Mouse (Mus musculus) heart, embryonic 14.5 days (tissue): ENCODE measurements around the gene Dnajb7. TPM values are rescaled to one million over a fixed set of nuclear protein-coding genes. Genes with fewer than 3 reads are reported as not detected.
A peak's percentile ranks its signal among the peaks of the same experiment; 100 is the strongest.

Experiments
- ATAC-seq: fragments of 200-750 bp; cut with Nextera tagmentation; 2 replicates; pipeline ENCODE4 v1.8.0; 2017; ENCODE audit warnings: low read depth, moderate TSS enrichment; ENCODE audit not compliant: insufficient number of reproducible peaks, insufficient read depth, low FRiP score
- H3K27ac ChIP-seq, 2 experiments: fragments of 200-500 bp in 1 of 2; fragments of 300-500 bp in 1 of 2; sonication (generic) in 1 of 2; replicated peaks in 1 of 2; 2 replicates each; pipeline ENCODE4 v1.5.1; 2012 to 2014; ENCODE audit warnings: low read depth in 2 of 2, low read length in 2 of 2, control low read depth in 1 of 2, mild to moderate bottlenecking in 1 of 2, mixed read lengths in 1 of 2; ENCODE audit not compliant: control insufficient read depth in 1 of 2, insufficient read depth in 1 of 2
- H3K27me3 ChIP-seq: fragments of 300-500 bp; sonication (generic); 2 replicates; pipeline ENCODE4 v1.6.1; 2014; ENCODE audit warnings: mild to moderate bottlenecking, low read length, control low read depth; ENCODE audit not compliant: control insufficient read depth, insufficient read depth
- H3K36me3 ChIP-seq: fragments of 300-500 bp; sonication (generic); 2 replicates; pipeline ENCODE4 v1.6.1; 2014; ENCODE audit warnings: mild to moderate bottlenecking, control low read depth, low read length, mixed read lengths; ENCODE audit not compliant: control insufficient read depth, insufficient read depth
- H3K4me1 ChIP-seq, 2 experiments: fragments of 200-500 bp in 1 of 2; fragments of 300-500 bp in 1 of 2; sonication (generic) in 1 of 2; 2 replicates each; pipeline ENCODE4 v1.6.1; 2012 to 2014; ENCODE audit warnings: low read length in 2 of 2, control low read depth in 1 of 2, mixed read lengths in 1 of 2; ENCODE audit not compliant: control insufficient read depth in 2 of 2, insufficient read depth in 2 of 2
- H3K4me2 ChIP-seq: fragments of 300-500 bp; sonication (generic); 2 replicates; pipeline ENCODE4 v1.6.1; 2014; ENCODE audit warnings: mild to moderate bottlenecking, low read length
- H3K4me3 ChIP-seq, 2 experiments: fragments of 200-500 bp in 1 of 2; fragments of 300-500 bp in 1 of 2; sonication (generic) in 1 of 2; 2 replicates each; pipeline ENCODE4 v1.5.1; 2012 to 2014; ENCODE audit warnings: low read length in 2 of 2, mild to moderate bottlenecking in 2 of 2, control low read depth in 1 of 2, low read depth in 1 of 2, moderate library complexity in 1 of 2; ENCODE audit not compliant: control insufficient read depth in 1 of 2, insufficient read depth in 1 of 2
- H3K9ac ChIP-seq: fragments of 300-500 bp; sonication (generic); 2 replicates; pipeline ENCODE4 v1.6.1; 2014; ENCODE audit warnings: mild to moderate bottlenecking, low read length
- H3K9me3 ChIP-seq: fragments of 300-500 bp; sonication (generic); 2 replicates; pipeline ENCODE4 v1.6.1; 2016; ENCODE audit warnings: low read length, control low read depth; ENCODE audit not compliant: control insufficient read depth
- WGBS: fragments of 180-500 bp; shearing (Covaris S2); extraction: QIAGEN DNeasy Blood & Tissue Kit; methylation state at CpG from one replicate; pipeline ENCODE4 v1.1.7; 2014; 5-methylcytosine and 5-hydroxymethylcytosine counted together
- polyA plus RNA-seq: library from polyadenylated mRNA; unstranded; fragments of >200 nt; fragmentation: Nextera tagmentation; extraction: Ambion mirVana; gene quantifications from 2 replicates; pipeline ENCODE4 v1.2.1, GENCODE M21; 2014

Dnajb7 gene
- polyA plus RNA-seq, 1 experiment from 2014 or later = 1.1 TPM

DNA sequence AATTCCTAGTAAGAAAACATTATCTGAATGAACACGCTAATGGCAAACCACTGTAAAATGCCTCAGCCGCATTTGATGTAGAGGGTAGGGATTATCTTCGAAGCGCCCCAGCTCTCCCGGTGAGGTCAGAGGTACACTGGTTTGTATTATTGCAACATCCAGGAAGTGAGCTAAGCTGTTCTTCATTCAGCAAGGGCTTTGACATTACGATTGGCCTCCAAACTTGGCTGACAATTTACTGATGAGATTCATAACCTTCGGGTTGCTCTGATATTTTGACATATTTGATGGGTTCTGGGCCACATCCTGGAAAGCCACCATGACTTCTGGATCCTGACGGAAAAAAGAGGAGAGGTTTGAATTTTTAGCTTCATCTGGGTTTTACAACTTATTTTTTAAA is 42.9 kb downstream of the Dnajb7 start:
- H3K4me1 ChIP-seq = peaks cover 0 to 10% of the 10 kb centered on the region in 2 experiments; a peak in 2 of 4 replicates
- no peaks in the 10 kb centered on the region for H3K27me3 ChIP-seq
- H3K27ac ChIP-seq = no peak overlapping the region
- WGBS = 85% methylated on average over 8 of the region's 8 CpGs
- peaks cover 76% of the 10 kb centered on the region for H3K36me3 ChIP-seq
- H3K9ac ChIP-seq = no peak overlapping the region
- ATAC-seq = no peak
- no peaks in the 10 kb centered on the region for H3K9me3 ChIP-seq
- no peak overlapping the region for H3K4me3 ChIP-seq
- H3K4me2 ChIP-seq = no peak overlapping the region

DNA sequence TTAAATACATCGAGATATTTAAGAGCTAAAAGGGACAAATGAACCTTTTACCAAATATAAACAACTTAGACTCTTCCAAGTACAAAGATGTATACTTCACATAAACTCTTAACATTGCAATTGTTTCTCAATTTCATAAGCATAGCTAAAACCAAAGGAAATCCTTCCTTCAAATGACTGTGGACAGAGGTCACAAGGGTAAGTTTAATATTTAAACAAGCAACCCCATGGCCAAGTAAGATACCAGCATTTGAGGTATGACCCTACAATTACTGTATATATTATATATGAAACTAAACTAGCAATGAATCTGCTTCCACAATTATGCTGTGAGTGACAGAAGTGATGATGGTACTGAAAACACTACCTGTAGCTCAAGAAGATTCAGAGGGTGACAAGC is 43.8 kb downstream of the Dnajb7 start:
- H3K9ac ChIP-seq = no peak overlapping the region
- no peak overlapping the region for H3K4me2 ChIP-seq
- no peak overlapping the region for H3K27ac ChIP-seq
- WGBS = 100% methylated on average over 1 of the region's 1 CpGs
- H3K9me3 ChIP-seq = no peaks in the 10 kb centered on the region
- H3K36me3 ChIP-seq = peaks cover 67% of the 10 kb centered on the region
- no peak for ATAC-seq
- H3K4me3 ChIP-seq = no peak overlapping the region
- no peaks in the 10 kb centered on the region for H3K27me3 ChIP-seq
- H3K4me1 ChIP-seq = peaks cover 0 to 19% of the 10 kb centered on the region in 2 experiments; a peak in 3 of 4 replicates

DNA sequence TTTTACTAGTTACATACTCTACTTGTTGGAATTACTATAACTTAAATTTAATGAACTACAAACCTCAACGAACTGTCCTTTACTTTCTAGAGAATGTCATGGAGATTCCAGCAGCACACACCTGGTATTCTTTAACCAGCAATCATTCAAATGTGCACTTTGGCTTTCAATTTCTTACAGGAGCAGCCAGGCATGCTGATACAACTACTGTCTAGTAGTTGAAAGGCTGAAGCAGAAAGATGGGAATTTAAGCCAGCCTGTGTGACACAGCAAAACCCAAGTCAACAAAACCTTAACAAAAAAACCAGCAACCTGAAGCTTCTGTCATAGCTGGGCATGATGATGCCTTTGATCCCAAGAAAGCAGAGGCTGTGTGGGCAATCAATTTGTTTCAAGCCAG is 45.6 kb downstream of the Dnajb7 start:
- Histone ChIP-seq H3K9me3 (no peaks in the 10 kb centered on the region), H3K4me2 (no peak overlapping the region), H3K4me3 (no peak overlapping the region), H3K36me3 (peaks cover 49% of the 10 kb centered on the region), H3K9ac (no peak overlapping the region), H3K27ac (no peak overlapping the region), H3K27me3 (no peaks in the 10 kb centered on the region), H3K4me1 (peaks cover 0 to 22% of the 10 kb centered on the region in 2 experiments; a peak in 3 of 4 replicates)
- WGBS = 88% methylated on average over 1 of the region's 1 CpGs
- no peak for ATAC-seq

DNA sequence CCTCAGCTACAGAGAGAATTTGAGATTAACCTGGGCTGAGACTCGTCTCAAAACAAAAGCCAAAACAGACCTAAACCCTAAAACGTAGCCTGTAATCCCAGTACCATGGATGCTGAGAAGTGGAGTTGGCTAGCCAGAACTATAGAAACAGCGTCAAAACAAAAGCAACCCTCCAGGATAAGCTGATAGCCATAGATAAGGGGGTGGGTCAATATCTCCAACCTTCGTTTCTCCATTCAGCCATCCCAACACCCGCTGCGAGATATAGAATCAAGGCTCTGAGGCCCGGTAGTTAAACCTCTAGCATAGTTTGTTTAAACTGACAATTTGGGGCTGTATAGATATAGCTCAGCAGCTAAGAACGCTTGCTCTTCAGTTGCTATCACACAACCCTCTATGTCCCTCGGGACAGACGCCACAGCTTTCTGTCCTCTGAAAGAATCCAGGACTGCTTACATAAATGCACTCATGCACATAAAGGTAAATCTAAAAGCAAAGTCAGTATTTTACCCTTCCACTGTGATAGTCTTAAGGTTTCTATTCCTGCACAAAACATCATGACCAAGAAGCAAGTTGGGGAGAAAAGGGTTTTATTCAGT is 46.6 kb downstream of the Dnajb7 start:
- Histone ChIP-seq H3K9ac (peak overlapping the region; percentile 52; the same call in 1 of the 2 replicates), H3K4me2 (peak overlapping the region; percentile 93), H3K4me1 (peaks cover 0 to 22% of the 10 kb centered on the region in 2 experiments; a peak in 3 of 4 replicates)

DNA sequence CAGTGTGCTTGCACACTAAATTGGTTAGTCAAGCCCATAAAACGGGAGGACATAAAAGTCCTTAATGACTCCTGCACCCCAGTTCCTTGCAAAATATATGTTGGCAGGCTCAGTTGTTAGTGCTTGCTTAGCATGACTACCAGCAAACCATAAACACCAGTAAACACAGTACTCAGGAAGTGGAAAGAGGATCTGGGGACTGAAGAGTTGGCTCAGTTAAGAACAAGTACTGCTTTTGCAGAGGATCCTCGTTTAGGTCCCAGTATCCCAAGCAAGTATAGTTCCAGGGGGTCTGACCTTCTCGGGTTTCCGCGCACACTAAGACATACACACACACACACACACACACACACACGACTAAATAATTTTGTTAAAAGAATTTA is 47.1 kb downstream of the Dnajb7 start:
- peak overlapping the region; percentile 52; the same call in 1 of the 2 replicates for H3K9ac ChIP-seq

More for the DNA sequence above, 46.6 kb downstream of the Dnajb7 start:
- H3K4me3 ChIP-seq = peak overlapping the region in 1 of 2 experiments; percentile 70; a peak in 1 of 4 replicates
- H3K27me3 ChIP-seq = no peaks in the 10 kb centered on the region
- 21% methylated on average over 10 of the region's 10 CpGs for WGBS
- peak overlapping the region; percentile 26 to 60 for H3K27ac ChIP-seq
- no peak for ATAC-seq
- peaks cover 39% of the 10 kb centered on the region for H3K36me3 ChIP-seq
- H3K9me3 ChIP-seq = no peaks in the 10 kb centered on the region

DNA sequence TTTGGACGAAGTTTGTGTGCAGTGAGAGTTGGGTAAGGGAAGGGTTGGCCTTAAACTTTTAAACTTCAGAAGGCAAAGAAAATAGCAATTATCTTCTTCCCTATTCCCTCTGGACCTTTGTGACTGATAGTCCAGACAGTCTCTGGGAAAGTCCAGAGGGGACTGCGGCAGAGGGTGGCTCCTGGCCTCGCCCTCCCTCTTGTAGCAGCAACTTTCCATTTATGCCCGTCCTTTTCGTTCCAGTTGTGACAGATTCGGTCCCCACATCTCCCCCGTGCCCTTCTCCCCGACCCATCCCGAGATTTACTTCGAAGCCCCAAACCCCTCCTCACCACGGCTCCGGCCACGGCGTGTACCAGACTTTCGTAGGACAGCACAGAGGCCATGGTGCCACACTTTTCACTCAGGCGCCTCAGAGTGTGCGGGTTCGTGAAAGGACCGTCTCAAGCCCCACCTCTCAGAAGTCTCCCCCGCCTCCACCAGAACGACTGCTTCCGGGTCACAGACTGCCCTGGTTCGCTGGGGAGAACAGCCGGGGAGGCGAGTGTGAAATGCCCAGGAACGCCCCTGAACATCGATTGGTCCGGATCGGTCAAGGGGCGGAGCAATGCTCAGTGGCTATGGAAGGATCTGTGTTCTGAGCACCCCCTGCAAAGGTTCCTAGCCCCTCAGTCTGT is 47.6 kb downstream of the Dnajb7 start, which contains the start of gene Slc25a17:
Gene Slc25a17 (minus strand): TSS at position 468 of the 677 bp plus-strand sequence.
- H3K4me1 ChIP-seq = peaks cover 0 to 22% of the 10 kb centered on the region in 2 experiments; a peak in 3 of 4 replicates
- H3K27me3 ChIP-seq = no peaks in the 10 kb centered on the region
- peak; percentile 99 for ATAC-seq
- H3K27ac ChIP-seq = peak within 1 kb of the TSS; percentile 81 to 82
- under 1% methylated on average over 30 of the region's 30 CpGs for WGBS
- H3K4me2 ChIP-seq = peak within 1 kb of the TSS; percentile 93
- H3K36me3 ChIP-seq = peaks cover 29% of the 10 kb centered on the region
- H3K4me3 ChIP-seq = peak within 1 kb of the TSS; percentile 70 to 93
- H3K9me3 ChIP-seq = no peaks in the 10 kb centered on the region
- H3K9ac ChIP-seq = peak within 1 kb of the TSS; percentile 83

More for the DNA sequence above, 47.1 kb downstream of the Dnajb7 start:
- Histone ChIP-seq H3K36me3 (peaks cover 34% of the 10 kb centered on the region), H3K4me2 (peak overlapping the region; percentile 93), H3K4me3 (peak overlapping the region; percentile 70 to 93), H3K9me3 (no peaks in the 10 kb centered on the region), H3K27me3 (no peaks in the 10 kb centered on the region), H3K4me1 (peaks cover 0 to 22% of the 10 kb centered on the region in 2 experiments; a peak in 3 of 4 replicates), H3K27ac (peak overlapping the region; percentile 26 to 60)
- 34% methylated on average over 6 of the region's 6 CpGs for WGBS
- peak; percentile 10; the same call in 1 of the 2 replicates for ATAC-seq

DNA sequence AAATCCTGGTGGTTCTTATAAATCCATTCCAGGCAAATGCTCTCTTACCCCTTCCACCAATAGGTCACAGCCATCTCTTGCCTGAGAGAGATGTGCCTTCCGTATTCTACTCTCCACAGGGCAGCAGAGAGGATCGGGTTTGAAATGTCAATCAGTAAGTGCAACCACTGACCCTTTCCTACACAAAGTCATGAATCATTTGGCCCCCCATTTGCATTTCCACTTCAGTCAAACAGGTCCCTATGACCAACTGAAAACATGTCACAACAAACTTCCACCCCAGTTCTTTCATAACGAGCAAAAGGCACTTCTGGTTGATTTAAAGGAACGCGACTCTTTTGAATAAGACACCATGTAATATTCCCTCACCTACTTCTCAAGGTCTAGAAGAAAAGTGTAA is 48.7 kb downstream of the Dnajb7 start:
- Histone ChIP-seq H3K4me3 (peak overlapping the region in 1 of 2 experiments; percentile 70; a peak in 1 of 4 replicates), H3K4me2 (peak overlapping the region; percentile 93), H3K27me3 (no peaks in the 10 kb centered on the region), H3K36me3 (peaks cover 18% of the 10 kb centered on the region), H3K27ac (no peak overlapping the region), H3K9ac (no peak overlapping the region; the same call in 1 of the 2 replicates), H3K4me1 (peaks cover 0 to 22% of the 10 kb centered on the region in 2 experiments; a peak in 3 of 4 replicates), H3K9me3 (no peaks in the 10 kb centered on the region)
- ATAC-seq = no peak
- 90% methylated on average over 5 of the region's 5 CpGs for WGBS
